Mouse (Mus musculus) activated CD4-positive, CD25-positive, alpha-beta regulatory T cell, adult 4 months (primary cell): ENCODE data around the gene Galnt17. TPM values are rescaled to one million over a fixed set of nuclear protein-coding genes. Genes with fewer than 3 reads are reported as not detected.

Experiments used
- ATAC-seq: one replicate; pipeline ENCODE4 v1.8.0; 2017
- polyA plus RNA-seq, 2 experiments: library from polyadenylated mRNA; unstranded; fragments of 100-300 nt; shearing (Covaris generic); gene quantifications; one replicate each; pipeline ENCODE4 v1.2.1; 2017

Gene Galnt17
- polyA plus RNA-seq, 2 experiments from 2014 or later: 0.32 TPM; not detected in 1

GRCm38 (mm10) chr5:131016066-131016465, 292.2 kb downstream of the Galnt17 start:
- ATAC-seq: no peak

- ATAC-seq: no peak
Observed at GRCm38 (mm10) chr5:131015341-131015740, 293.0 kb downstream of the Galnt17 start.

GRCm38 (mm10) chr5:131013816-131014215, 294.5 kb downstream of the Galnt17 start:
- ATAC-seq: no peak

GRCm38 (mm10) chr5:131013101-131013500, 295.2 kb downstream of the Galnt17 start:
- ATAC-seq: no peak

- no peak for ATAC-seq
Observed at GRCm38 (mm10) chr5:131009510-131009909, 298.8 kb downstream of the Galnt17 start.

- no peak for ATAC-seq
Observed at GRCm38 (mm10) chr5:131008507-131008906, 299.8 kb downstream of the Galnt17 start.

GRCm38 (mm10) chr5:131007871-131008505, 300.3 kb downstream of the Galnt17 start:
- no peak for ATAC-seq

GRCm38 (mm10) chr5:131007198-131007597, 301.1 kb downstream of the Galnt17 start:
- ATAC-seq: no peak

GRCm38 (mm10) chr5:131006524-131006923, 301.8 kb downstream of the Galnt17 start:
- no peak for ATAC-seq

- ATAC-seq: no peak
Observed at GRCm38 (mm10) chr5:131000572-131000971, 307.7 kb downstream of the Galnt17 start.

GRCm38 (mm10) chr5:130979321-130979720, 329.0 kb downstream of the Galnt17 start:
- no peak for ATAC-seq

GRCm38 (mm10) chr5:130978871-130979270, 329.4 kb downstream of the Galnt17 start:
- no peak for ATAC-seq

GRCm38 (mm10) chr5:130977999-130978398, 330.3 kb downstream of the Galnt17 start:
- ATAC-seq: no peak

- no peak for ATAC-seq
Observed at GRCm38 (mm10) chr5:130952361-130952760, 355.9 kb downstream of the Galnt17 start.

- no peak for ATAC-seq
Observed at GRCm38 (mm10) chr5:130950894-130951400, 357.4 kb downstream of the Galnt17 start.

GRCm38 (mm10) chr5:130950421-130950820, 357.9 kb downstream of the Galnt17 start:
- ATAC-seq: no peak

GRCm38 (mm10) chr5:130949710-130950109, 358.6 kb downstream of the Galnt17 start:
- ATAC-seq: no peak

GRCm38 (mm10) chr5:130938911-130939608, 369.2 kb downstream of the Galnt17 start:
- no peak for ATAC-seq

- ATAC-seq: no peak
Observed at GRCm38 (mm10) chr5:130938274-130938741, 370.0 kb downstream of the Galnt17 start.

- no peak for ATAC-seq
Observed at GRCm38 (mm10) chr5:130930999-130931398, 377.3 kb downstream of the Galnt17 start.

GRCm38 (mm10) chr5:130927794-130928149, 380.5 kb downstream of the Galnt17 start:
- ATAC-seq: no peak

- ATAC-seq: no peak
Observed at GRCm38 (mm10) chr5:130927138-130927793, 381.0 kb downstream of the Galnt17 start.

GRCm38 (mm10) chr5:130925681-130926080, 382.6 kb downstream of the Galnt17 start:
- no peak for ATAC-seq
